Mouse (Mus musculus) hindbrain, embryonic 11.5 days (tissue): ENCODE measurements around the gene Il9r. TPM values are rescaled to one million over a fixed set of nuclear protein-coding genes. Genes with fewer than 3 reads are reported as not detected.
"Not testable (repeated sequence)": the region's sequence is repeated elsewhere in the genome, so short reads cannot be mapped to it uniquely, and the experiment has no call there.

Experiments used
- ATAC-seq: fragments of 200-750 bp; cut with Nextera tagmentation; 2 replicates; pipeline ENCODE4 v1.8.0; 2017; ENCODE audit warnings: mild to moderate bottlenecking, moderate TSS enrichment, moderate library complexity; ENCODE audit not compliant: low FRiP score
- DNase-seq: peaks from one replicate; pipeline ENCODE4 v3.0.0-alpha.2; 2015; ENCODE audit warnings: low spot score
- H3K27ac ChIP-seq: fragments of 300-500 bp; sonication (generic); 2 replicates; pipeline ENCODE4 v1.5.1; 2014; ENCODE audit warnings: mild to moderate bottlenecking, low read depth, low read length
- H3K27me3 ChIP-seq: fragments of 300-500 bp; sonication (generic); 2 replicates; pipeline ENCODE4 v1.6.1; 2014; ENCODE audit warnings: mild to moderate bottlenecking, low read length, moderate library complexity, mixed read lengths; ENCODE audit not compliant: control insufficient read depth, insufficient read depth
- H3K36me3 ChIP-seq: fragments of 300-500 bp; sonication (generic); 2 replicates; pipeline ENCODE4 v1.6.1; 2014; ENCODE audit warnings: mild to moderate bottlenecking, low read length, moderate library complexity, mixed read lengths; ENCODE audit not compliant: control insufficient read depth, insufficient read depth
- H3K4me1 ChIP-seq: fragments of 300-500 bp; sonication (generic); replicated peaks from 2 replicates; pipeline ENCODE4 v1.6.1; 2014; ENCODE audit warnings: low read length, mixed read lengths; ENCODE audit not compliant: control insufficient read depth, insufficient read depth
- H3K4me2 ChIP-seq: fragments of 300-500 bp; sonication (generic); replicated peaks from 2 replicates; pipeline ENCODE4 v1.6.1; 2014; ENCODE audit warnings: mild to moderate bottlenecking, low read depth, low read length
- H3K4me3 ChIP-seq: fragments of 300-500 bp; sonication (generic); 2 replicates; pipeline ENCODE4 v1.5.1; 2014; ENCODE audit warnings: low read depth, low read length
- H3K9ac ChIP-seq: fragments of 300-500 bp; sonication (generic); 2 replicates; pipeline ENCODE4 v1.6.1; 2014; ENCODE audit warnings: low read depth, low read length
- H3K9me3 ChIP-seq: fragments of 300-500 bp; sonication (generic); 2 replicates; pipeline ENCODE4 v1.6.1; 2016; ENCODE audit warnings: low read length; ENCODE audit not compliant: control insufficient read depth
- WGBS: fragments of 180-500 bp; shearing (Covaris S2); extraction: QIAGEN DNeasy Blood & Tissue Kit; methylation state at CpG from one replicate; pipeline ENCODE4 v1.1.7; 2014; 5-methylcytosine and 5-hydroxymethylcytosine counted together
- polyA plus RNA-seq: library from polyadenylated mRNA; unstranded; fragments of >200 nt; fragmentation: Nextera tagmentation; extraction: Ambion mirVana; gene quantifications from 2 replicates; pipeline ENCODE4 v1.2.1, GENCODE M21; 2014

Gene Il9r
- polyA plus RNA-seq, 1 experiment from 2014 or later = not detected

GRCm38 (mm10) chr11:32218501-32219050 lies 18.5 kb upstream of the Il9r start:
- Histone ChIP-seq H3K4me1 (peaks cover 6% of the 10 kb centered on the region; the same call in 1 of the 2 replicates), H3K4me3 (no peak overlapping the region), H3K27ac (0 out of 2 replicates have a peak overlapping the region, but pooled peaks have one; percentile 4), H3K27me3 (peaks cover 4% of the 10 kb centered on the region; the same call in 1 of the 2 replicates), H3K36me3 (no peaks in the 10 kb centered on the region), H3K4me2 (no peak overlapping the region), H3K9ac (no peak overlapping the region), H3K9me3 (no peaks in the 10 kb centered on the region)
- 57% methylated on average over 6 of the region's 6 CpGs for WGBS
- DNase-seq (peak; percentile 51), ATAC-seq (no peak)

DNA sequence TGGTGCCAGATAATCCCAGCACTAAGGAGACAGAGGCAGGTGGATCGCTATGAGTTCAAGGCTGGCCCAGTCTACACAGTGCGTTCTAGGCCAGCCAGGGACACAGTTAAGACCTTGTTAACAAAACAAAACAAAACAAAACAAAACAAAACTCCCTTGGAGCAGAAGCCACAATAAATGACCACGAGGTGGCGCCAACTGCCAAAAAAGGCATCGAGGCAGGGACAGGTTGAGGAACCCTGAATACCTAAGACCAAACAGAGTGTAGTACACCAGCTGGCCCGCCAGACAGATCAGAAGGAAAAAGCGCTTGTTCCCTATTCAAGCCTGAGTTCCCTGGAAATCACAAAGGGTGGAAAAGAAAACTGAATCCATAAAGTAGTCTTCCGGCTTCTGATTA lies 16.8 kb upstream of the Il9r start:
- no peak overlapping the region for H3K27ac ChIP-seq
- H3K9ac ChIP-seq = no peak overlapping the region
- no peaks in the 10 kb centered on the region for H3K9me3 ChIP-seq
- DNase-seq = peak; percentile 88
- H3K4me3 ChIP-seq = no peak overlapping the region
- 26% methylated on average over 8 of the region's 8 CpGs for WGBS
- H3K36me3 ChIP-seq = no peaks in the 10 kb centered on the region
- H3K4me1 ChIP-seq = peaks cover 4% of the 10 kb centered on the region; the same call in 1 of the 2 replicates
- H3K4me2 ChIP-seq = no peak overlapping the region
- H3K27me3 ChIP-seq = peaks cover 2% of the 10 kb centered on the region; the same call in 1 of the 2 replicates
- no peak for ATAC-seq

DNA sequence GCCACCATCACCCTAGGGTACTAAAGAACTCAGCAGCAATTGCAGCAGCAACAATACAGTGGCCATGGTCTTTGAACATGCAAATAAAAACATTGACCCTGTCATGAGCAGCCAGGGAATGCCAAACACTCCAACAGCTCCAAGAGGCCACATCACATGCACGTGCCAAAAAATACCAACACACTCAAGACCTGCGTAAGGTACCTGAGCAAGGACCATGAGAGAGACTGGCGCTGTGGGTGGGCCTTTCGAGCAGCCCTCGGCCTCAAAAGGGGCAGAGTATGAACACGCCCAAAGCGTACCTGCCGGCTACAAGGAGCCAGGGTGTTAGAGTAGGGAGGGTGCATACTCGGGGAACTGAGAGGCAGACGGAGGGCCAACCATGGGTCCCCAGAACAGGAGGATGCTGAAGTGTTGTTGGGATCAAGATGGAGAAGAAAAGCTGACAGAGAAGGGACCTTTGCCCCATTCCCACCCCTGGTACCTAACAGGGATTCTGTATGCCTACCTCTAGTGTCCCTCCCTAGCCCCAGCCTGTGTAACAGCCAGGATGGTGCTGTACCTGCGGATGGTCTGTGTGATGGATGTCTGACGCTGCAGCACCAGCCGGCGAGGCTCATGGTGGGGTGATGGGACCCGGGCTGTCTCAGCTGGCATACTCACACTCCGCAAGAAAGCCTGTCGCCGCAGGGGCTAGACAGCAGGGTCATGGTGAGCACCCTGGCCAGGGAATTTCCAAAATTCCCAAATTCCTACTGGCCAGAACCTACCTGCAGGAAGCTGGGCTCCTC lies 15.5 kb upstream of the Il9r start:
- peaks cover 4% of the 10 kb centered on the region; the same call in 1 of the 2 replicates for H3K4me1 ChIP-seq
- no peaks in the 10 kb centered on the region for H3K9me3 ChIP-seq
- H3K9ac ChIP-seq = no peak overlapping the region
- H3K27me3 ChIP-seq = no peaks in the 10 kb centered on the region
- no peak for DNase-seq
- H3K27ac ChIP-seq = no peak overlapping the region
- WGBS = 93% methylated on average over 18 of the region's 18 CpGs
- no peak overlapping the region for H3K4me3 ChIP-seq
- no peak for ATAC-seq
- no peak overlapping the region for H3K4me2 ChIP-seq
- H3K36me3 ChIP-seq = no peaks in the 10 kb centered on the region

GRCm38 (mm10) chr11:32210623-32211022 lies 10.5 kb upstream of the Il9r start:
- Histone ChIP-seq H3K27me3 (no peaks in the 10 kb centered on the region), H3K4me3 (no peak overlapping the region), H3K4me1 (no peaks in the 10 kb centered on the region), H3K36me3 (peaks cover 6% of the 10 kb centered on the region; the same call in 1 of the 2 replicates), H3K27ac (no peak overlapping the region), H3K4me2 (no peak overlapping the region), H3K9me3 (no peaks in the 10 kb centered on the region), H3K9ac (no peak overlapping the region)
- 86% methylated on average over 9 of the region's 9 CpGs for WGBS
- ATAC-seq = no peak
- no peak for DNase-seq

GRCm38 (mm10) chr11:32205058-32205873 lies 5.2 kb upstream of the Il9r start, which contains the start of gene Snrnp25:
Gene Snrnp25, plus strand, starts transcription at chr11:32205415.
- H3K27ac ChIP-seq = no peak within 1 kb of the TSS
- DNase-seq = peak; percentile 97
- peak within 1 kb of the TSS; percentile 52 for H3K9ac ChIP-seq
- peak within 1 kb of the TSS; percentile 62 for H3K4me2 ChIP-seq
- H3K4me3 ChIP-seq = peak within 1 kb of the TSS; percentile 66
- peaks cover 6% of the 10 kb centered on the region; the same call in 1 of the 2 replicates for H3K36me3 ChIP-seq
- H3K4me1 ChIP-seq = peaks cover 2% of the 10 kb centered on the region
- peak; percentile 100 for ATAC-seq
- under 1% methylated on average over 52 of the region's 52 CpGs for WGBS
- peaks cover 2% of the 10 kb centered on the region; the same call in 1 of the 2 replicates for H3K27me3 ChIP-seq
- H3K9me3 ChIP-seq = no peaks in the 10 kb centered on the region

- no peak overlapping the region for H3K4me3 ChIP-seq
- H3K27me3 ChIP-seq = peaks cover 2% of the 10 kb centered on the region; the same call in 1 of the 2 replicates
- H3K4me2 ChIP-seq = no peak overlapping the region
- H3K27ac ChIP-seq = no peak overlapping the region
- H3K36me3 ChIP-seq = no peaks in the 10 kb centered on the region
- peaks cover 2% of the 10 kb centered on the region for H3K4me1 ChIP-seq
- H3K9ac ChIP-seq = no peak overlapping the region
- 82% methylated on average over 11 of the region's 11 CpGs for WGBS
- no peak for DNase-seq
- no peaks in the 10 kb centered on the region for H3K9me3 ChIP-seq
- ATAC-seq = no peak
Measured at GRCm38 (mm10) chr11:32201922-32202685, 2.0 kb upstream of the Il9r start.

DNA sequence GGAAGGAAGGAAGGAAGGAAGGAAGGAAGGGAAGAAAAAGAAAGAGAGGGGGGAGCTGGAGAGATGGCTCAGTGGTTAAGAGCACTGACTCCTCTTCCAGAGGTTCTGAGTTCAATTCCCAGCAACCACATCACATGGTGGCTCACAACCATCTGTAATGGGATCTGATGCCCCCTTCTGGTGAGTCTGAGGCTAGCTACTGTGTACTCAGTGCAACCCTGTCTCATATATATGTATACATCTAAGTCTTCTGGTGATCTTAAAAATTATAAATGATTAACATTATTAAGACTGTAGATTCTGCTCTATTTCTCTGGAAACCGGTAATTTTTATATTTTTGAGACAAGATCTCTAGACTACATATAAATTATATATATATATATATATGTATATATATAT lies 913 bp upstream of the Il9r start:
- 56% methylated on average over 1 of the region's 1 CpGs for WGBS
- H3K9ac ChIP-seq = not testable (repeated sequence)

DNA sequence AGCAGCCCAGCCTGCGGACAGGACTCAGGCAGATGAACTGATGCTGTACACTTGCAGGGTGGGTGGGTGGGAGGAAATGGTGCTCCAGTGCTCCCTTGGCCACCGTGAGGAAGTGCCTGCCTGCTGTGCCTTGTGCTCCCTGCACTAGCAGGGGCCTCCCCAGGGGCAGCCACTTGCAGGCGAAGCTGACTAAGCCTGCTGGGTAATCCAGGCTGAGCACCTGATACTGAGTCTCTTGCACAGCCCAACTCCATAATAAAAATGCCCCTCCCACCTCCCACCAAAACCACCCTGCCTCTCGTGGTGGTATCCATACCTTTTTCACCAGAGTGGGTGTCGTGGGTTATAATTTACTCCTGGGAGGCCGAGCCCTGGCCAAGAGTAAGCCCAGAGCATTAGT lies 849 bp downstream of the Il9r start:
- Histone ChIP-seq H3K9ac (no peak overlapping the region), H3K4me1 (no peaks in the 10 kb centered on the region), H3K4me3 (no peak overlapping the region), H3K36me3 (no peaks in the 10 kb centered on the region), H3K27ac (no peak overlapping the region), H3K4me2 (no peak overlapping the region), H3K27me3 (no peaks in the 10 kb centered on the region), H3K9me3 (no peaks in the 10 kb centered on the region)
- WGBS = 49% methylated on average over 6 of the region's 6 CpGs
- ATAC-seq (no peak), DNase-seq (no peak)

More for the DNA sequence above, 913 bp upstream of the Il9r start:
- ATAC-seq, H3K4me2 ChIP-seq, H3K4me3 ChIP-seq, H3K9me3 ChIP-seq, H3K36me3 ChIP-seq, DNase-seq, H3K27me3 ChIP-seq, H3K4me1 ChIP-seq, H3K27ac ChIP-seq: not testable (repeated sequence)
